ENCODE assay signal across 12 mouse cellular contexts in genomic region chr8:125217902-125218581, GRCm38 (mm10).
DNase-seq lines count a peak whose midpoint lies in the region; ATAC-seq and TF ChIP-seq lines count a peak whose summit lies in the region.
"Had no signal": no experiment of that assay in that cellular context is flagged by ENCODE, and none has a peak within 500 bp of the region (broad histone marks: within the 10 kb centered on the region; RNA-seq: fewer than 3 reads in every experiment).

No protein-coding gene starts in this region.

- no peaks in the 10 kb centered on the region for H3K36me3 ChIP-seq in forebrain, postnatal 0 days (ENCODE audit: insufficient read depth)
- no peaks in the 10 kb centered on the region for H3K36me3 ChIP-seq in midbrain, embryonic 10.5 days
- H3K36me3 ChIP-seq in liver, postnatal 0 days (replicated peaks; ENCODE audit: insufficient read depth, low read length) = no peaks in the 10 kb centered on the region
- H3K36me3 ChIP-seq: heart, embryonic 12.5 days; liver, embryonic 12.5 days had no signal

- H3K9me3 ChIP-seq in forebrain, postnatal 0 days (ENCODE audit: low read length) = no peaks in the 10 kb centered on the region
- H3K9me3 ChIP-seq in midbrain, embryonic 10.5 days (replicated peaks) = no peaks in the 10 kb centered on the region
- no peaks in the 10 kb centered on the region for H3K9me3 ChIP-seq in liver, postnatal 0 days (ENCODE audit: low read length)
- H3K9me3 ChIP-seq: heart, embryonic 12.5 days; liver, embryonic 12.5 days had no signal

- peak overlapping the region; percentile 38 for H3K9ac ChIP-seq in forebrain, postnatal 0 days
- no peak overlapping the region for H3K9ac ChIP-seq in liver, postnatal 0 days (replicated peaks)
- H3K9ac ChIP-seq: heart, embryonic 12.5 days; liver, embryonic 12.5 days had no signal

- DNase-seq in R1 (ENCODE audit: low read depth, low spot score) = peak; percentile 28
- peak; percentile 27 for DNase-seq in brain, adult 2 months (ENCODE audit: low read depth, low spot score)
- DNase-seq in forebrain, postnatal 0 days = peak; percentile 74
- DNase-seq in midbrain, embryonic 10.5 days (ENCODE audit: low spot score) = no peak
- no peak for DNase-seq in liver, postnatal 0 days
- DNase-seq in ovary, adult 18-20 months (ENCODE audit: low spot score) = no peak
- DNase-seq: cerebellum, adult 2 months had no signal

- ATAC-seq in forebrain, postnatal 0 days = peak; percentile 40
- no peak for ATAC-seq in liver, postnatal 0 days
- ATAC-seq in activated CD4-positive, CD25-positive, alpha-beta regulatory T cell, adult 4 months = no peak
- ATAC-seq: liver, embryonic 12.5 days had no signal

- 6% methylated on average over 12 of the region's 12 CpGs for WGBS in forebrain, postnatal 0 days
- WGBS in midbrain, embryonic 10.5 days = 23% methylated on average over 12 of the region's 12 CpGs
- WGBS in liver, postnatal 0 days (ENCODE audit: insufficient replicate concordance) = 64% methylated on average over 12 of the region's 12 CpGs

- H3K4me3 ChIP-seq in forebrain, postnatal 0 days (ENCODE audit: low read depth, low read length) = peak overlapping the region; percentile 3; the same call in 1 of the 2 replicates
- H3K4me3 ChIP-seq in midbrain, embryonic 10.5 days = peak overlapping the region; percentile 5; the same call in 1 of the 2 replicates
- H3K4me3 ChIP-seq in liver, postnatal 0 days (ENCODE audit: low read depth, low read length) = no peak overlapping the region
- H3K4me3 ChIP-seq: erythroblast, embryonic 14.5 days; heart, embryonic 12.5 days; liver, embryonic 12.5 days had no signal

- TF ChIP-seq EP300 in liver, postnatal 0 days (IDR thresholded peaks at IDR 0.05; ENCODE audit: low read depth) = no peak

- no peak for TF ChIP-seq CTCF in forebrain, postnatal 0 days (IDR thresholded peaks at IDR 0.05; ENCODE audit: low read depth)
- no peak for TF ChIP-seq CTCF in liver, postnatal 0 days (IDR thresholded peaks at IDR 0.05; ENCODE audit: low read depth)

- H3K4me1 ChIP-seq in forebrain, postnatal 0 days (ENCODE audit: insufficient read depth) = peaks cover 21% of the 10 kb centered on the region
- peaks cover 37% of the 10 kb centered on the region for H3K4me1 ChIP-seq in midbrain, embryonic 10.5 days
- H3K4me1 ChIP-seq in liver, postnatal 0 days (ENCODE audit: insufficient read depth) = no peaks in the 10 kb centered on the region

- no peaks in the 10 kb centered on the region for H3K27me3 ChIP-seq in forebrain, postnatal 0 days (ENCODE audit: insufficient read depth, low read length)
- peaks cover 74% of the 10 kb centered on the region for H3K27me3 ChIP-seq in midbrain, embryonic 10.5 days (ENCODE audit: low read depth, poor library complexity, severe bottlenecking)
- H3K27me3 ChIP-seq in liver, postnatal 0 days (ENCODE audit: insufficient read depth, low read length) = no peaks in the 10 kb centered on the region
- H3K27me3 ChIP-seq: heart, embryonic 12.5 days; liver, embryonic 12.5 days had no signal

- peak overlapping the region; percentile 39 for H3K4me2 ChIP-seq in forebrain, postnatal 0 days (ENCODE audit: low read depth)
- H3K4me2 ChIP-seq in liver, postnatal 0 days (ENCODE audit: low read depth, low read length) = no peak overlapping the region
- H3K4me2 ChIP-seq: heart, embryonic 12.5 days; liver, embryonic 12.5 days had no signal

- H3K27ac ChIP-seq in forebrain, postnatal 0 days (ENCODE audit: low read depth, low read length) = peak overlapping the region; percentile 81
- H3K27ac ChIP-seq in midbrain, embryonic 10.5 days (replicated peaks) = peak overlapping the region; percentile 68
- H3K27ac ChIP-seq in liver, postnatal 0 days (ENCODE audit: low read depth) = no peak overlapping the region
- H3K27ac ChIP-seq: kidney, postnatal 0 days; liver, embryonic 12.5 days had no signal

Comparison
In these comparisons a context has a peak if more than half of its experiments do, and no peak if none do; other contexts are left out.
1. DNase-seq: peak in R1 (single experiment), brain, adult 2 months (single experiment) and forebrain, postnatal 0 days (single experiment); none in midbrain, embryonic 10.5 days (single experiment), liver, postnatal 0 days (single experiment) and ovary, adult 18-20 months (single experiment).